Mouse (Mus musculus): ENCODE results near the gene Psmc3.

- no peak for TF ChIP-seq POLR2A (IDR thresholded peaks at IDR 0.05; ENCODE audit: borderline replicate concordance, control insufficient read depth, low read depth, low read length)
- no peak for TF ChIP-seq CTCF (IDR thresholded peaks at IDR 0.05; ENCODE audit: control insufficient read depth, insufficient read depth, low read length)
These were observed 56.6 kb downstream of the Psmc3 start for GRCm38 (mm10) chr2:91110429-91110828.

All from bone marrow, adult 2 months (tissue).